Mouse (Mus musculus): ENCODE measurements around the gene Csdc2.
A peak's percentile ranks its signal among the peaks of the same experiment; 100 is the strongest.

Csdc2 gene

GRCm38 (mm10) chr15:81925760-81926445 lies 10.7 kb upstream of the Csdc2 start, which contains the start of gene Polr3h:
TSS of gene Polr3h (minus strand) at chr15:81926240.
- peak; percentile 94 for DNase-seq (ENCODE audit: low spot score)

- no peak for DNase-seq (ENCODE audit: low spot score)
Measured at GRCm38 (mm10) chr15:81926446-81926822, 10.1 kb upstream of the Csdc2 start.

- DNase-seq (ENCODE audit: low spot score), result no peak
Measured at GRCm38 (mm10) chr15:81927741-81928140, 8.8 kb upstream of the Csdc2 start.

- DNase-seq (ENCODE audit: low spot score), result no peak
Measured at GRCm38 (mm10) chr15:81928277-81928676, 8.3 kb upstream of the Csdc2 start.

- peak; percentile 70 for DNase-seq (ENCODE audit: low spot score)
Measured at GRCm38 (mm10) chr15:81932951-81933470, 3.5 kb upstream of the Csdc2 start.

GRCm38 (mm10) chr15:81933986-81934385 lies 2.6 kb upstream of the Csdc2 start:
- DNase-seq (ENCODE audit: low spot score), result no peak

- DNase-seq (ENCODE audit: low spot score), result no peak
Measured at GRCm38 (mm10) chr15:81935869-81936637, 506 bp upstream of the Csdc2 start.

GRCm38 (mm10) chr15:81937098-81937972 lies 776 bp downstream of the Csdc2 start:
- DNase-seq (ENCODE audit: low spot score), result peak; percentile 63

GRCm38 (mm10) chr15:81938246-81938645 lies 1.7 kb downstream of the Csdc2 start:
- DNase-seq (ENCODE audit: low spot score), result no peak

- DNase-seq (ENCODE audit: low spot score), result no peak
Measured at GRCm38 (mm10) chr15:81939157-81939715, 2.7 kb downstream of the Csdc2 start.

GRCm38 (mm10) chr15:81939774-81940173 lies 3.2 kb downstream of the Csdc2 start:
- no peak for DNase-seq (ENCODE audit: low spot score)

GRCm38 (mm10) chr15:81940219-81940618 lies 3.7 kb downstream of the Csdc2 start:
- DNase-seq (ENCODE audit: low spot score), result no peak

- no peak for DNase-seq (ENCODE audit: low spot score)
Measured at GRCm38 (mm10) chr15:81941010-81941409, 4.5 kb downstream of the Csdc2 start.

GRCm38 (mm10) chr15:81943176-81943749 lies 6.7 kb downstream of the Csdc2 start:
- no peak for DNase-seq (ENCODE audit: low spot score)

GRCm38 (mm10) chr15:81949076-81949475 lies 12.5 kb downstream of the Csdc2 start:
- DNase-seq (ENCODE audit: low spot score), result no peak

GRCm38 (mm10) chr15:81949476-81950131 lies 13.0 kb downstream of the Csdc2 start:
- no peak for DNase-seq (ENCODE audit: low spot score)

GRCm38 (mm10) chr15:81950716-81951115 lies 14.2 kb downstream of the Csdc2 start:
- no peak for DNase-seq (ENCODE audit: low spot score)

- DNase-seq (ENCODE audit: low spot score), result no peak
Measured at GRCm38 (mm10) chr15:81951159-81951558, 14.6 kb downstream of the Csdc2 start.

- DNase-seq (ENCODE audit: low spot score), result no peak
Measured at GRCm38 (mm10) chr15:81952310-81952709, 15.8 kb downstream of the Csdc2 start.

- no peak for DNase-seq (ENCODE audit: low spot score)
Measured at GRCm38 (mm10) chr15:81954151-81954583, 17.6 kb downstream of the Csdc2 start.

- DNase-seq (ENCODE audit: low spot score), result no peak
Measured at GRCm38 (mm10) chr15:81954716-81955115, 18.2 kb downstream of the Csdc2 start.

All from left cerebral cortex, adult 11 months (tissue).